Mouse (Mus musculus) MEL (cell line): ENCODE data around the gene Colgalt2.

Experiments used
- CHD1 ChIP-seq: IDR thresholded peaks from 2 replicates; pipeline ENCODE4 v1.6.1; 2012; ENCODE audit warnings: low read depth, mild to moderate bottlenecking, inconsistent platforms, low read length, improper control_type of control experiment
- CTCF ChIP-seq, 3 experiments: IDR thresholded peaks in 2 of 3; conservative IDR thresholded peaks in 1 of 3; 2 replicates each; pipeline ENCODE4 v1.5.1; 2011 to 2012; ENCODE audit warnings: low read length in 3 of 3, low read depth in 2 of 3, mild to moderate bottlenecking in 2 of 3, improper control_type of control experiment in 1 of 3, inconsistent platforms in 1 of 3, mixed read lengths in 1 of 3, moderate library complexity in 1 of 3; ENCODE audit not compliant: control insufficient read depth in 1 of 3, insufficient read depth in 1 of 3, poor library complexity in 1 of 3, severe bottlenecking in 1 of 3
- GABPA ChIP-seq: IDR thresholded peaks from 2 replicates; pipeline ENCODE4 v1.6.1; 2012; ENCODE audit warnings: low read depth, mild to moderate bottlenecking, inconsistent platforms, low read length, improper control_type of control experiment, moderate library complexity
- GATA1 ChIP-seq: IDR thresholded peaks from 2 replicates; pipeline ENCODE4 v1.6.1; 2011; ENCODE audit warnings: low read depth, low read length, improper control_type of control experiment
- MAX ChIP-seq: IDR thresholded peaks from 2 replicates; pipeline ENCODE4 v1.6.1; 2011; ENCODE audit warnings: low read length, improper control_type of control experiment
- MAZ ChIP-seq: IDR thresholded peaks from 2 replicates; pipeline ENCODE4 v1.6.1; 2012; ENCODE audit warnings: low read depth, mild to moderate bottlenecking, inconsistent platforms, low read length, improper control_type of control experiment
- POLR2A ChIP-seq, 2 experiments: IDR thresholded peaks; 2 replicates each; pipeline ENCODE4 v1.6.1; 2011 to 2012; ENCODE audit warnings: low read length in 2 of 2, mild to moderate bottlenecking in 2 of 2, control low read depth in 1 of 2, improper control_type of control experiment in 1 of 2, low read depth in 1 of 2, moderate library complexity in 1 of 2; ENCODE audit not compliant: control insufficient read depth in 1 of 2, insufficient read depth in 1 of 2, poor library complexity in 1 of 2
- POLR2AphosphoS5 ChIP-seq: IDR thresholded peaks from 2 replicates; pipeline ENCODE4 v1.6.1; 2012; ENCODE audit warnings: low read depth, borderline replicate concordance, mild to moderate bottlenecking, inconsistent platforms, low read length, moderate library complexity, mixed read lengths
- TCF12 ChIP-seq: IDR thresholded peaks from 2 replicates; pipeline ENCODE4 v1.6.1; 2014; ENCODE audit warnings: low read depth, mild to moderate bottlenecking, inconsistent platforms, low read length, improper control_type of control experiment, moderate library complexity
- ZKSCAN1 ChIP-seq: IDR thresholded peaks from 2 replicates; pipeline ENCODE4 v1.6.1; 2012; ENCODE audit warnings: low read depth, mild to moderate bottlenecking, inconsistent platforms, low read length, improper control_type of control experiment, moderate library complexity

DNA sequence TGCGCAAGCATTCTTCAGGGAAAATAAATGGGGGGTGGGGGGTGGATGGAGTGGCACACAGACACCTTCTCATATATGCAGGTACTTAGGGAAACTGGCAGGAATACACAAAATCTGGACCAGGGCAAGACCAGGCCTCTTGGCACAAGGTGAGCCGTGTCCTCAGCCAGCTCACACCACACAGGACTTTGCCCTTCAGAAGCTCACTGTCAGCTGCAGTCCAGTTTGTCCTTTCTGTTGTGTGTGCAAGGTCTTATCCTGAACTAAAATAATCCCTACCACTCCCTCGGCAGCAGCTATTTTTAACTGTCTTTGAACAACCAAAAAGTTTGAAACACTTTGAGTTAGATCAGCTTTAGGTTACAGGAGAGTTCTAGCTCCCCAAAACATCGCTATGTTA is 139.2 kb downstream of the Colgalt2 start:
- TF ChIP-seq ZKSCAN1 = no peak
- TF ChIP-seq POLR2AphosphoS5 = no peak
- no peak for TF ChIP-seq CHD1
- no peak for TF ChIP-seq GATA1
- TF ChIP-seq GABPA = no peak
- TF ChIP-seq TCF12 = no peak
- no peak for TF ChIP-seq CTCF (IDR thresholded peaks at IDR 0.05 in 2 of 3, conservative IDR thresholded peaks at IDR 0.05 in 1 of 3; ENCODE audit: control insufficient read depth in 1 of 3, insufficient read depth in 1 of 3, low read depth in 2 of 3, low read length in 3 of 3, poor library complexity in 1 of 3, severe bottlenecking in 1 of 3)
- TF ChIP-seq MAZ = no peak
- TF ChIP-seq POLR2A (IDR thresholded peaks at IDR 0.05; ENCODE audit: control insufficient read depth in 1 of 2, insufficient read depth in 1 of 2, low read depth in 1 of 2, low read length in 2 of 2, poor library complexity in 1 of 2) = no peak
- no peak for TF ChIP-seq MAX
